Mouse (Mus musculus) liver, embryonic 12.5 days (tissue): ENCODE measurements around the gene Chd1l. TPM values are rescaled to one million over a fixed set of nuclear protein-coding genes. Genes with fewer than 3 reads are reported as not detected.

Experiments
- ATAC-seq: fragments of 200-750 bp; cut with Nextera tagmentation; 2 replicates; pipeline ENCODE4 v1.8.0; 2017; ENCODE audit warnings: moderate number of reproducible peaks, mild to moderate bottlenecking, moderate library complexity
- H3K27ac ChIP-seq: fragments of 300-500 bp; sonication (generic); 2 replicates; pipeline ENCODE4 v1.5.1; 2016; ENCODE audit warnings: mild to moderate bottlenecking
- H3K27me3 ChIP-seq: fragments of 300-500 bp; sonication (generic); replicated peaks from 2 replicates; pipeline ENCODE4 v1.6.1; 2016; ENCODE audit warnings: mild to moderate bottlenecking, moderate library complexity
- H3K36me3 ChIP-seq: fragments of 300-500 bp; sonication (generic); 2 replicates; pipeline ENCODE4 v1.6.1; 2016; ENCODE audit warnings: mild to moderate bottlenecking, moderate library complexity
- H3K4me1 ChIP-seq: fragments of 300-500 bp; sonication (generic); 2 replicates; pipeline ENCODE4 v1.6.1; 2016
- H3K4me2 ChIP-seq: fragments of 300-500 bp; sonication (generic); 2 replicates; pipeline ENCODE4 v1.6.1; 2016; ENCODE audit warnings: mild to moderate bottlenecking, moderate library complexity
- H3K4me3 ChIP-seq: fragments of 300-500 bp; sonication (generic); 2 replicates; pipeline ENCODE4 v1.5.1; 2016; ENCODE audit warnings: mild to moderate bottlenecking, moderate library complexity
- H3K9ac ChIP-seq: fragments of 300-500 bp; sonication (generic); 2 replicates; pipeline ENCODE4 v1.6.1; 2016; ENCODE audit warnings: mild to moderate bottlenecking, moderate library complexity
- H3K9me3 ChIP-seq: fragments of 300-500 bp; sonication (generic); replicated peaks from 2 replicates; pipeline ENCODE4 v1.6.1; 2016; ENCODE audit warnings: mild to moderate bottlenecking, moderate library complexity
- WGBS: fragments of 180-500 bp; shearing (Covaris S2); methylation state at CpG from one replicate; pipeline ENCODE4 v1.1.7; 2016; ENCODE audit not compliant: insufficient replicate concordance; 5-methylcytosine and 5-hydroxymethylcytosine counted together
- polyA plus RNA-seq: library from polyadenylated mRNA; unstranded; fragments of >200 nt; fragmentation: Nextera tagmentation; extraction: Ambion mirVana; gene quantifications from 2 replicates; pipeline ENCODE4 v1.2.1, GENCODE M21; 2016

The Chd1l gene
- polyA plus RNA-seq, 1 experiment from 2014 or later, result 21.4 TPM

DNA sequence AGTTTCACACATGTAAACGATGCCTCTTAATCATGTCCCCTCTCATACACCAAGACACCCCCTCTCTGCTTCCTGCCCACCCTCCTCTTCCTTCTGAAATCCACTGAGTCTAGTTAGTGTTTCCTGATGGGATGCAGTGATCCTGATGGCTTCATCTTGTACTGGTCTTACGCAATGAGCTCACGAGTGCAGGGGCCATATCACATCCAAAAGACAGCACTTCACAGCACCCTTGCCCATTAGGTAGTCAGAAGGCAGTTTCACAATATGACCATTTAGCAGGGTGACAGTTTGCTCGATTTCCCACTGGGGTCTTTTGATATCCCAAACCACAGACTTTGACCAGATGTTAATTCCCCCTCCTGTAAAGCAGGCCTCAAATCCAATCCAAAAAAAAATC lies 5.9 kb upstream of the Chd1l start:
- Histone ChIP-seq H3K4me1 (peaks cover 1% of the 10 kb centered on the region; the same call in 1 of the 2 replicates), H3K27ac (no peak overlapping the region), H3K27me3 (0 out of 2 replicates have a peak, but pooled peaks cover 6% of the 10 kb centered on the region), H3K9ac (no peak overlapping the region), H3K4me3 (no peak overlapping the region), H3K9me3 (no peaks in the 10 kb centered on the region), H3K4me2 (no peak overlapping the region), H3K36me3 (no peaks in the 10 kb centered on the region)
- 58% methylated on average over 4 of the region's 4 CpGs for WGBS
- ATAC-seq, result no peak

DNA sequence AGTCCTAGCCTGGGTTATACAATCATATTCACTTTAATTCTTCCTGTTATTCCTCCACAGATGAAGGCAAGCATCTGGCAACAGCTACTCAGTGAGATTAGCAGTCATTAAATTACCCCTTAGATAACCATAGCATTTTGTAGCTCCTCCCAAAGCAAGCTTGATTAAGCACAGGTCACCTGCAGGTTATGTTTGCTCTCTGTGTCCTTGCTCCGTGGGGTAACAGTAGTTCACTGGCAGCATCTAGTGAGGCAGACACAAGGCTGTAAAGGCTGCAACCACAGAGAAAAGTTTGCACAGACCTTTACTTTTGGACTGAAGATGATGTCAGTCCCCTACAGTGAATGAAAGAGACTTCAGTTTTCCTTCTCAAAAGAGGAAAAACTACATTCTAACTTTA lies 5.2 kb upstream of the Chd1l start:
- no peaks in the 10 kb centered on the region for H3K9me3 ChIP-seq
- H3K36me3 ChIP-seq, result no peaks in the 10 kb centered on the region
- ATAC-seq, result no peak
- WGBS, result 15% methylated on average over 1 of the region's 1 CpGs
- no peak overlapping the region for H3K9ac ChIP-seq
- 0 out of 2 replicates have a peak, but pooled peaks cover 6% of the 10 kb centered on the region for H3K27me3 ChIP-seq
- H3K4me3 ChIP-seq, result no peak overlapping the region
- H3K4me1 ChIP-seq, result peaks cover 9% of the 10 kb centered on the region
- H3K27ac ChIP-seq, result no peak overlapping the region
- no peak overlapping the region for H3K4me2 ChIP-seq

DNA sequence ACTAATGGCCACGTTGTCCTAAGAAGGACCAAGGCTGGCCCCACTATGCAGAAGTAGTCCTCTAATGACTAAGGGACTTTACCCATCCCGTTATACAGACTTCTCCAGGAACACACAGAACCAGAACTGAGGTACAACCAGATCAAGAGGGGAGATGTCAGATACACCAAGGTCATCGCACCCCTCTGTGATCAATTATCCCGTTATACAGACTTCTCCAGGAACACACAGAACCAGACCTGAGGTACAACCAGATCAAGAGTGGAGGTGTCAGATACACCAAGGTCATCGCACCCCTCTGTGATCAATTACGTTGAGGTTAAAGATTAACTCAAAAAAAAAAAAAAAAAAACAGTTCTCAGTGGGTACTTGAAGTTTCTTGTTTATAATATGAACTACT lies 1.0 kb upstream of the Chd1l start:
- no peak for ATAC-seq
- Histone ChIP-seq H3K4me3 (no peak overlapping the region), H3K9ac (no peak overlapping the region), H3K4me1 (peaks cover 23% of the 10 kb centered on the region), H3K27ac (no peak overlapping the region), H3K9me3 (no peaks in the 10 kb centered on the region), H3K36me3 (no peaks in the 10 kb centered on the region), H3K4me2 (no peak overlapping the region), H3K27me3 (0 out of 2 replicates have a peak, but pooled peaks cover 6% of the 10 kb centered on the region)
- 76% methylated on average over 6 of the region's 6 CpGs for WGBS

DNA sequence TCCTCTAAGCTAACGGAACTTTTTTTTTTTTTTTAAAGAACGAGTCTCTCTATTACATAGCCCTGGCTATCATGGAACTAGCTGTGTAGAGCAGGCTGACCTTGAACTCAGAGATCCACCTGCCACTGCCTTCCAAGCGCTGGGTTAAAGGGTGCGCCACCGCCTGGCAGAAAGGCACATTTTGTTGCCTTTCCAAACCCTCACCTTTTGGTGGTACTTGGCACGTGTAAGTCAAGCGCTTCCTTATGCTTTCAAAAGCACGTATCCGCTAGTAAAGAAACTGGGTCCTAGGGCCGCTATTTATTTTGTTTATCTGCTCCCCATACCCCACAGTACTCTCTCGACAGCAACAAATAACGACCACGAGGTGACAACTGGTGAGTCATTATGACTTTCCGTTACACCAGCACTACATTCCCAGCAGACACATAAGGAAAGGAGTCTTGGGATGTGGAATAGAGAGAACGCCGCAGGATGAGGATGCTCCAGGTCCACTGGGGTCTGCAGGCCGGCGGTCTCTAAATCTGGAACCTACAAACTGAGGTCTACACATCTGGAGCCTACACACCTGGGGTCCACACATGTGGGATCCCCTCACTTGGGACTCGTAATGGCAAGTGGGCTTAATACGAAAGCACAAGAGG lies 680 bp downstream of the Chd1l start:
- no peaks in the 10 kb centered on the region for H3K9me3 ChIP-seq
- peaks cover 23% of the 10 kb centered on the region for H3K4me1 ChIP-seq
- peak overlapping the region; percentile 81 for H3K27ac ChIP-seq
- 0 out of 2 replicates have a peak, but pooled peaks cover 6% of the 10 kb centered on the region for H3K27me3 ChIP-seq
- WGBS, result 2% methylated on average over 20 of the region's 20 CpGs
- peak overlapping the region; percentile 79 for H3K4me3 ChIP-seq
- peak overlapping the region; percentile 95 for H3K4me2 ChIP-seq
- H3K36me3 ChIP-seq, result 0 out of 2 replicates have a peak, but pooled peaks cover 2% of the 10 kb centered on the region
- ATAC-seq, result peak; percentile 55
- H3K9ac ChIP-seq, result peak overlapping the region; percentile 82

DNA sequence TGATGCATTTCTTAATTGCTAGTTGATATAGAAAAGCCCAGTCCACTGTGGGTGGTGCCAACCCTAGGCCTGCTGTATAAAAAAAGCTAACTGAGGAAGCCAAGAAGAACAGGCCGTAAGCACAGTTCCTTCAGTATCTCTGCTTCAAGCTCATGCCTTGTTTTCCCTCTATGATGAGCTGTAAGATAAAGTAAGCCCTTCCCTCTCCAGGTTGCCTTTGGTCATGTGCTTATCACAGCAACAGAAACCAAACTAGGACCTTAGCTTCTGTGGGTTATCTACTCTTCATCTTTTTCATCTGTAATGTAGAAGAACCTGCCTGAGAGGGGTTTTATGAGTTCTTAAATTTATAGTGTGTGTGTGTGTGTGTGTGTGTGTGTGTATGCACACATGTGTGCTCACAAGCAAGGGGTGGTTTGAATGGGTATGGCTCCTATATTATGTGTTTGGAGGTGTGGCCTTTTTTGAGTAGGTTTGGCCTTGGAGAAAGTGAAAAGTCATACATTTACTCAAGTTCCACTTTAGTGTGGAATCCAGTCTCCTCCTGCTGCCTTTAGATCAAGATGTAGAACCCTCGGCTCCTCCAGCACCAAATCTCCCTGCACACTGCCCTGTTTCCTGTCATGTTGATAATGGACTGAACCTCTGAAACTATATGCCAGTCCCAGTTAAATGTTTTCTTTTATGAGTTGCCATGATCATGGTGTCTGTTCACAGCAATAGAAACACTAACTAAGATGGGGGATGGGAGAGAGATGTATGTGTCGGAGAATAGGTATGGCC lies 9.8 kb downstream of the Chd1l start:
- H3K4me3 ChIP-seq, result no peak overlapping the region
- no peaks in the 10 kb centered on the region for H3K27me3 ChIP-seq
- ATAC-seq, result no peak
- no peak overlapping the region for H3K4me2 ChIP-seq
- no peak overlapping the region for H3K9ac ChIP-seq
- 60% methylated on average over 3 of the region's 3 CpGs for WGBS
- no peak overlapping the region for H3K27ac ChIP-seq
- peaks cover 52% of the 10 kb centered on the region for H3K36me3 ChIP-seq
- H3K4me1 ChIP-seq, result no peaks in the 10 kb centered on the region
- no peaks in the 10 kb centered on the region for H3K9me3 ChIP-seq

DNA sequence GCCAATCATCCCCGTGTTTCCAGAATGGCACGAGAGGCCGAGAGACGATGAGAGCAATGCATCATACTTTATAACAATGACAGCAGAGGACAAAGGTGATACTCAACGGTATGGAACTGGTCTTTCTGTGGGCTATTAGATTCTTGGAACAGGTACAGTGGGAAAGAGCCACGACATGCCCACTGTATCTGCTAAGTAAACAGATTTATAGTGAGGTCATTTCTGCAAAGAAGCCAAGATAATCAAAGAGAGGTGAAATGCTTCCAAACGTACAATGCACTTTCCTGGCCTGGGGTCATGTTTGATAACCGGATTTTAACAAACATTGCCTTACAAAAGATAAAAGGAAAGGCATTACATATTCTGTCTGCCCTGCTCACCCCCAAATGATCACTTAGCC lies 13.2 kb downstream of the Chd1l start:
- no peaks in the 10 kb centered on the region for H3K9me3 ChIP-seq

DNA sequence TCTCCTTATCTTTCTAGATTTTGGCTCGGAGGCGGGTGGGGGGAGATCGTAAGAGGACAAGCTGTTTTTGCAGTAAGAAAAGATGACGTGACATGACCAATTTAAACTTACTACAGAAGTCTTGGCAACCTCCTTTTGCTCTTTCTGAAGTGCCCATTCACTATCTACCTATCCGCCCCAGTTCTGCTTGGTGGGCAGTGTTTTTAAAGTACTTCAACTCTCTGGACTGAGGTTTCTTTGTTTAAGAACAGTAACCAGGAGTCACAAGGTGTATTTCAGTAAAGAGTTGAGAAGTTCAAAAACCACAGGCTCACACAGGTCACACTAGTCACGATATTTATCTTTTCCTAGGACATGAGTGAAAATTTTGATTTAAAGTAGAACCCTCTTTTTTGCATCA lies 14.9 kb downstream of the Chd1l start:
- H3K9me3 ChIP-seq, result no peaks in the 10 kb centered on the region
- H3K4me3 ChIP-seq, result no peak overlapping the region
- peaks cover 60% of the 10 kb centered on the region for H3K36me3 ChIP-seq
- no peak overlapping the region for H3K4me2 ChIP-seq
- no peaks in the 10 kb centered on the region for H3K4me1 ChIP-seq
- H3K27me3 ChIP-seq, result no peaks in the 10 kb centered on the region
- no peak for ATAC-seq
- no peak overlapping the region for H3K9ac ChIP-seq
- H3K27ac ChIP-seq, result no peak overlapping the region
- 74% methylated on average over 6 of the region's 6 CpGs for WGBS

More for the DNA sequence above, 13.2 kb downstream of the Chd1l start:
- Histone ChIP-seq H3K4me1 (no peaks in the 10 kb centered on the region), H3K27ac (no peak overlapping the region), H3K4me2 (no peak overlapping the region), H3K27me3 (no peaks in the 10 kb centered on the region), H3K4me3 (no peak overlapping the region), H3K36me3 (peaks cover 60% of the 10 kb centered on the region), H3K9ac (no peak overlapping the region)
- ATAC-seq, result no peak
- 78% methylated on average over 8 of the region's 8 CpGs for WGBS

DNA sequence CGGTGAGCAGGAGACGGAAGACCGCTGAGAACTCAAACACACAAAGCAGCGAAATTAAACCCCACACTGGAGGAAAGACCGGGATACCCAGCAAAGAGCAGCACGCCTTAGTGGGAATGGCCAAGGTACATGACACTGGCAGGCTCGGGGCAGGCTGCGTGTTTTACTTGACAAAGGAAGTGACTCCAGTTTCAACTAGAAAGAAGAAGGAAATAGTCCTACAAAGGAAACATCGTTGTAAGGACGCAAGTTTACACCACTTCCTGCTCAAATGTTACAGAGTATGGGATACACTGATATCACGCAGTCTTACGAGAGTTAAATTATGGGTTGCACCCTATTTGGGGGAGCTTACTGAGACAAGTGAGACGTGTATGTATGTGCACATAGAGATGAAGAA lies 15.9 kb downstream of the Chd1l start:
- H3K27ac ChIP-seq, result no peak overlapping the region
- H3K36me3 ChIP-seq, result peaks cover 63% of the 10 kb centered on the region
- no peak overlapping the region for H3K4me3 ChIP-seq
- H3K4me2 ChIP-seq, result no peak overlapping the region
- 73% methylated on average over 13 of the region's 13 CpGs for WGBS
- H3K4me1 ChIP-seq, result no peaks in the 10 kb centered on the region
- H3K9me3 ChIP-seq, result no peaks in the 10 kb centered on the region
- no peaks in the 10 kb centered on the region for H3K27me3 ChIP-seq
- no peak for ATAC-seq
- no peak overlapping the region for H3K9ac ChIP-seq

DNA sequence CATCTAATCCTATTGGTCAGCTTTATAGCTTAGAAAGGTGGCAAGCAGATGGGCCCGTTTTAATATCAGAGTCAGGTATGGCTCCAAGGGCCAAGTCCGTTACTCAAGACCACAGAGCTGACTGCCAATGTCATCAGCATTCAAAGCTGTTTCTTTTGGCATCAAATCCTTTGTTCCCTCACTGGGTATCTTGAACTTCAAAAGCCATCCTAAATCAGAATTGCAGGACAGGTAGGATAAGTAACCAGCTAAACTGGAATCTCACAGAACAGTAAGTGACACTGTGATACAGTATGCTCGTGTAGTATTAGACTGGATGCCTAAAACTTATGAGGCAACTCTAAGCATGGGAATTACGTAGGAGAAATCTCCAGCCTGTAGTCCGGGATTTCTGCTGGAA lies 16.9 kb downstream of the Chd1l start:
- Histone ChIP-seq H3K9me3 (no peaks in the 10 kb centered on the region), H3K4me3 (no peak overlapping the region), H3K36me3 (peaks cover 67% of the 10 kb centered on the region), H3K27ac (no peak overlapping the region), H3K4me2 (no peak overlapping the region), H3K27me3 (no peaks in the 10 kb centered on the region), H3K4me1 (no peaks in the 10 kb centered on the region), H3K9ac (no peak overlapping the region)
- ATAC-seq, result no peak
- 81% methylated on average over 5 of the region's 5 CpGs for WGBS

DNA sequence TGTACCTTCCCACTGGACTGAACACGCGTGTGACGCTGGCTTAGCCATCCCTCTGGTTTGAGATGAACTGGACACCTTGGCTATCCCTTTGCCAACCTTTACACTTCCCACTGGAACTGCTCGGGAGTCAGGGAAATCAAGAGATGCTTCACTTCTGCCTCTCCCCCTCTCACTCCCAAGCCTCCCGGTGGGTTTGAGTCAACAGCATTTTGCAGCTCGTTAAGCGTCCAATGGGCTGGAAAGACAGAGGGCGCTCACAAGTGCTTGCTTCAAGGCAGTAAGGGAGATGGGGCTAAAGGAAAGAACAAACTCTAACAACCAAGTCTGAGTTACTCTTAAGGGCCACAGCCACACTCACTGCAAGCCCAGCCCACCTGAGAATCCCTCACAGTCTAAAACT lies 19.3 kb downstream of the Chd1l start:
- Histone ChIP-seq H3K36me3 (peaks cover 77% of the 10 kb centered on the region), H3K4me3 (no peak overlapping the region), H3K4me1 (no peaks in the 10 kb centered on the region), H3K27ac (no peak overlapping the region), H3K9ac (no peak overlapping the region), H3K27me3 (no peaks in the 10 kb centered on the region), H3K9me3 (no peaks in the 10 kb centered on the region), H3K4me2 (no peak overlapping the region)
- ATAC-seq, result no peak
- 79% methylated on average over 8 of the region's 8 CpGs for WGBS

DNA sequence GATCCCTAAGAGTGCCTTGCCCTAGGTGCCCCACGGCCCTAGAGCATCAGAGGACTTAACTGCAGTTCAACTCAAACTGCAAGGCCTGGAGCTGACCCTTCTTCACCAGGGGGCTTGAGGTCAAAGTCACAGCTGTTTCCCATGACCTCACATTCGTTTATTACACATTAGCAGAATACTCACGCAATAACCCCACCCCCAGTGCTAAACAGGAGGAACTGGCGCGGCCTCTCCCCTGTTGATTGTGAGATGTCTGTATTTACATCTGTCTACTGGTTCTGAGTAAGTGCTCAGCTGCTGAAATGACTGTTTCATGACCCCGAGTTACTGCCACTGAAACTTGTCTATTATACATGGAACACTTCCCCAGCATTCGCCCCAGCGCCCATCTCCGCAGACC lies 22.3 kb downstream of the Chd1l start:
- ATAC-seq, result no peak
- no peaks in the 10 kb centered on the region for H3K27me3 ChIP-seq
- no peaks in the 10 kb centered on the region for H3K9me3 ChIP-seq
- 80% methylated on average over 9 of the region's 9 CpGs for WGBS
- no peak overlapping the region for H3K27ac ChIP-seq
- H3K4me2 ChIP-seq, result no peak overlapping the region
- no peaks in the 10 kb centered on the region for H3K4me1 ChIP-seq
- H3K9ac ChIP-seq, result no peak overlapping the region
- no peak overlapping the region for H3K4me3 ChIP-seq
- peaks cover 72% of the 10 kb centered on the region for H3K36me3 ChIP-seq

DNA sequence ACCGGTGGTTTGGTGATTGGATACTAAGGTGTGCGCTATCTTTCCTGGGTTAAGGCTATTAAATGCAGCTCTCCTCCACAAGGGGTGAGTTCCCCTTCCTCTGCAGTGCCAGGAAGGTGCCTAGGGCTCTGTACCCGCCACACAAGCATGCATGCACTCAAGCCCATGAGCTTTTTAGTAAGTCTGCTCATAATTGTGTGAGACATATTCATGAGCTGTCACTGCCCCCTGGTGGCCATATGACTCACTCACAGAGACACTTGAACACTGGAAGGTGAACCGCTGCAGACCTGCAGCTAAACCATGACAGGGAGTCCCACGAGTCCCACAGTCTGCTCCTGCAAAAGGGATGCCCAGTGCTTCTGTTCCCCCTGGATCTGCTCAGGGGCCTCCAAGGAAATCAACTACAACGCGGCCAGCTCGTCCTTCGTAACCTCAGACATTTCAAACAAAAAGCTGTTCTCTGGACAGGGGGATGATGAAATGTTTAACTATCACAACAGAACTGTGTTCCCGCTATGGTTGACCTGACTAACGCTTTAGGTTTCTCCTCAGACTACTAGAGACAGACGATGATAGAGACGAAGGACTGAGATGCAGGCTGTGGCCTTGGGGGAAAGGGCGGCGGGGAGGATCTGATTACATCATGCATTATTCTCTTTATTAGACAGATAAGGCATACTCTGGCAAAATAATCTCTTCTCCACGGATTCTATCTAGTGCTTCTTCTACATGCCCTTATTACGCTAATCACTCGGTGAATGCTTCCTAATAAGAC lies 24.4 kb downstream of the Chd1l start:
- Histone ChIP-seq H3K9me3 (no peaks in the 10 kb centered on the region), H3K4me3 (no peak overlapping the region), H3K36me3 (peaks cover 73% of the 10 kb centered on the region), H3K27me3 (no peaks in the 10 kb centered on the region), H3K9ac (no peak overlapping the region), H3K4me2 (no peak overlapping the region), H3K4me1 (no peaks in the 10 kb centered on the region), H3K27ac (no peak overlapping the region)
- WGBS, result 66% methylated on average over 18 of the region's 18 CpGs
- ATAC-seq, result no peak
